ENCODE assay signal across 8 mouse cellular contexts in genomic region chr10:79807826-79808225, GRCm38 (mm10). TPM values are rescaled to one million over a fixed set of nuclear protein-coding genes. Genes with fewer than 3 reads are reported as not detected.
DNase-seq lines count a peak whose midpoint lies in the region; ATAC-seq lines count a peak whose summit lies in the region.

No protein-coding gene starts in this region.

- H3K4me2 ChIP-seq in limb, embryonic 11.5 days (ENCODE audit: low read depth, severe bottlenecking) = no peak overlapping the region

- H3K27me3 ChIP-seq in limb, embryonic 11.5 days (ENCODE audit: control insufficient read depth, insufficient read depth, low read length) = no peaks in the 10 kb centered on the region

- WGBS in limb, embryonic 11.5 days = 60% methylated on average over 11 of the region's 11 CpGs

- no peak for ATAC-seq in limb, embryonic 11.5 days (ENCODE audit: insufficient number of reproducible peaks, low FRiP score, low TSS enrichment, low read depth)
- no peak for ATAC-seq in inflammation-experienced regulatory T-cells, adult 6 months

- no peak overlapping the region; the same call in 1 of the 2 replicates for H3K9ac ChIP-seq in limb, embryonic 11.5 days (ENCODE audit: low read length)

- H3K9me3 ChIP-seq in limb, embryonic 11.5 days (ENCODE audit: control insufficient read depth, low read length) = no peaks in the 10 kb centered on the region

- H3K4me3 ChIP-seq in limb, embryonic 11.5 days (ENCODE audit: low read depth, low read length) = no peak overlapping the region

- intact Hi-C loops in heart, postnatal 10 days (cut with DNase I) = loop anchor here (1.0 kb wide), 1 partner anchor 14 kb away; no protein-coding TSS in a partner anchor

- H3K36me3 ChIP-seq in limb, embryonic 11.5 days (ENCODE audit: control insufficient read depth, insufficient read depth, low read length) = peaks cover 4% of the 10 kb centered on the region

- peak; percentile 58 for DNase-seq in adrenal gland, postnatal 10 days
- DNase-seq in adrenal gland, adult 18-20 months (ENCODE audit: low spot score in 2 of 2) = no peak
- DNase-seq in cerebellum, adult 9-10 months = peak; percentile 65
- DNase-seq in heart, postnatal 10 days = peak; percentile 67 to 70
- DNase-seq in limb, embryonic 11.5 days (ENCODE audit: low spot score) = no peak
- DNase-seq in layer of hippocampus, adult 8-10 months (ENCODE audit: low spot score in 2 of 2) = no peak
- no peak for DNase-seq in spleen, postnatal 10 days (ENCODE audit: low spot score in 2 of 2)

- H3K4me1 ChIP-seq in limb, embryonic 11.5 days (ENCODE audit: control insufficient read depth, insufficient read depth, low read length) = peaks cover 22% of the 10 kb centered on the region

- 0 out of 2 replicates have a peak overlapping the region, but pooled peaks have one; percentile 30 for H3K27ac ChIP-seq in limb, embryonic 11.5 days (replicated peaks; ENCODE audit: low read depth, low read length)

RNA-seq across cellular contexts. Expression of gene Misp, which starts 13.0 kb away (rescaled TPM):
- under 1 TPM in 1 of 2 experiments, not detected in 1; 0.27 TPM for total RNA-seq in adrenal gland, postnatal 10 days (2021)
- total RNA-seq in adrenal gland, adult 18-20 months (2021) = under 1 TPM; 0.60 to 0.74 TPM
- under 1 TPM; 0.22 to 0.30 TPM for total RNA-seq in heart, postnatal 10 days (2021)
- polyA plus RNA-seq in limb, embryonic 11.5 days (2014; fragmentation: Nextera tagmentation; extraction: Ambion mirVana) = 0.21 and 0.29 TPM in 2 replicates
- polyA plus RNA-seq in inflammation-experienced regulatory T-cells, adult 6 months (2017; shearing (Covaris generic)) = not detected
- total RNA-seq in layer of hippocampus, adult 8-10 months (2022) = 1 to 10 TPM in 2 of 4 experiments, not detected in 2; 1.6 to 1.9 TPM

RNA-seq across cellular contexts. Expression of gene Palm, which starts 14.5 kb away (rescaled TPM):
- 10 to 100 TPM; 69.6 to 80.2 TPM for total RNA-seq in adrenal gland, postnatal 10 days (2021)
- 10 to 100 TPM; 59.4 to 62.2 TPM for total RNA-seq in adrenal gland, adult 18-20 months (2021)
- 100 to 1,000 TPM in 1 of 2 experiments, 10 to 100 TPM in 1; 90.8 to 103 TPM for total RNA-seq in heart, postnatal 10 days (2021)
- polyA plus RNA-seq in limb, embryonic 11.5 days (2014; fragmentation: Nextera tagmentation; extraction: Ambion mirVana) = 108 and 109 TPM in 2 replicates
- under 1 TPM in 1 of 3 experiments, not detected in 2; 0.43 TPM for polyA plus RNA-seq in inflammation-experienced regulatory T-cells, adult 6 months (2017; shearing (Covaris generic))
- total RNA-seq in layer of hippocampus, adult 8-10 months (2022) = 100 to 1,000 TPM; 244 to 264 (median 260) TPM

RNA-seq across cellular contexts. Expression of gene Prss57, which starts 17.1 kb away (rescaled TPM):
- under 1 TPM; 0.09 to 0.21 TPM for total RNA-seq in adrenal gland, postnatal 10 days (2021)
- not detected for total RNA-seq in adrenal gland, adult 18-20 months (2021)
- not detected for total RNA-seq in heart, postnatal 10 days (2021)
- polyA plus RNA-seq in limb, embryonic 11.5 days (2014; fragmentation: Nextera tagmentation; extraction: Ambion mirVana) = not detected in 2 replicates
- 1 to 10 TPM in 1 of 3 experiments, under 1 TPM in 1, not detected in 1; 0.57 to 1.1 TPM for polyA plus RNA-seq in inflammation-experienced regulatory T-cells, adult 6 months (2017; shearing (Covaris generic))
- under 1 TPM in 3 of 4 experiments, not detected in 1; 0.43 to 0.83 (median 0.50) TPM for total RNA-seq in layer of hippocampus, adult 8-10 months (2022)

RNA-seq across cellular contexts. Expression of gene Fstl3, which starts 30.8 kb away (rescaled TPM):
- 1 to 10 TPM; 5.5 to 5.7 TPM for total RNA-seq in adrenal gland, postnatal 10 days (2021)
- 10 to 100 TPM; 11.0 to 28.5 TPM for total RNA-seq in adrenal gland, adult 18-20 months (2021)
- 1 to 10 TPM; 5.8 to 7.4 TPM for total RNA-seq in heart, postnatal 10 days (2021)
- 1.8 and 1.9 TPM in 2 replicates for polyA plus RNA-seq in limb, embryonic 11.5 days (2014; fragmentation: Nextera tagmentation; extraction: Ambion mirVana)
- polyA plus RNA-seq in inflammation-experienced regulatory T-cells, adult 6 months (2017; shearing (Covaris generic)) = 1 to 10 TPM in 1 of 3 experiments, under 1 TPM in 1, not detected in 1; 0.21 to 1.2 TPM
- 1 to 10 TPM; 2.2 to 2.9 (median 2.4) TPM for total RNA-seq in layer of hippocampus, adult 8-10 months (2022)

RNA-seq across cellular contexts. Expression of gene Rnf126, which starts 41.1 kb away (rescaled TPM):
- 10 to 100 TPM; 50.8 to 55.1 TPM for total RNA-seq in adrenal gland, postnatal 10 days (2021)
- 10 to 100 TPM; 47.4 to 51.1 TPM for total RNA-seq in adrenal gland, adult 18-20 months (2021)
- total RNA-seq in heart, postnatal 10 days (2021) = 10 to 100 TPM; 31.8 to 34.4 TPM
- polyA plus RNA-seq in limb, embryonic 11.5 days (2014; fragmentation: Nextera tagmentation; extraction: Ambion mirVana) = 112 and 118 TPM in 2 replicates
- 1 to 10 TPM; 2.1 to 2.8 (median 2.7) TPM for polyA plus RNA-seq in inflammation-experienced regulatory T-cells, adult 6 months (2017; shearing (Covaris generic))
- total RNA-seq in layer of hippocampus, adult 8-10 months (2022) = 10 to 100 TPM; 72.4 to 82.9 (median 75.8) TPM

Comparison
In these comparisons a context has a peak if more than half of its experiments do, and no peak if none do; other contexts are left out.
1. DNase-seq: peak in adrenal gland, postnatal 10 days (single experiment), cerebellum, adult 9-10 months (single experiment) and heart, postnatal 10 days (2 of 2); none in adrenal gland, adult 18-20 months (0 of 2), limb, embryonic 11.5 days (single experiment), layer of hippocampus, adult 8-10 months (0 of 2) and spleen, postnatal 10 days (0 of 2).